In the genomic region with DNA sequence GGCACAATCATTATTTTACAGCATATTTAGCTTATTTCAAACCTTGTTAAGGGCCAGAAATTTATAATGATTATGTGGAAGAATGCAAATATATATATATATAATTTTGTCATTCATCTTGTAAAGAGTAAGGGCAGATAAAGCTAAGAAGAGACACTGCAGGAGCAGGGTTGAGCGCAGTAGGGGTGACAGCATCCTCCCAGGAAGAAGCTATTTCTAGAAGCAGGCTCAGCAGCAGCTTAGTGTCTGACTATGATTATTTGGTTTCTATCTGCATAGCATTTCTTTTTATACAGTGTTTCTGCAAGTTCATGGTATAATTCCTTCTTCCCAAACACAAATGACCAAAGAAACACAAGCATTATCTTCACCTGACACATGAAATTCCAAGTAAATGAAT, we compare ENCODE assay signal across 28 mouse cellular contexts.
"Had no signal": no experiment of that assay in that cellular context is flagged by ENCODE, and none has a peak within 500 bp of the region (broad histone marks: within the 10 kb centered on the region; RNA-seq: fewer than 3 reads in every experiment).

No protein-coding gene starts in this region.

- ATAC-seq: hindbrain, embryonic 16.5 days; inflammation-experienced regulatory T-cells, adult 6 months; intestine, embryonic 15.5 days; intestine, postnatal 0 days; liver, embryonic 12.5 days had no signal

- H3K27me3 ChIP-seq: heart, embryonic 12.5 days; hindbrain, embryonic 12.5 days; intestine, embryonic 15.5 days; kidney, embryonic 15.5 days; limb, embryonic 13.5 days; limb, embryonic 15.5 days; liver, embryonic 12.5 days had no signal

- H3K27ac ChIP-seq: gastrocnemius, adult 2 months; heart, embryonic 10.5 days; hindbrain, embryonic 10.5 days; hindbrain, embryonic 12.5 days; hindbrain, embryonic 14.5 days; intestine, embryonic 15.5 days; kidney, embryonic 15.5 days; kidney, postnatal 0 days; limb, embryonic 13.5 days; limb, embryonic 15.5 days; liver, embryonic 12.5 days; liver, embryonic 14.5 days had no signal

- H3K9me3 ChIP-seq: heart, embryonic 10.5 days; heart, embryonic 12.5 days; hindbrain, embryonic 10.5 days; hindbrain, embryonic 12.5 days; intestine, embryonic 15.5 days; kidney, embryonic 15.5 days; limb, embryonic 13.5 days; limb, embryonic 15.5 days; liver, embryonic 12.5 days had no signal

- H3K4me2 ChIP-seq: heart, embryonic 12.5 days; hindbrain, embryonic 12.5 days; hindbrain, embryonic 14.5 days; intestine, embryonic 15.5 days; kidney, embryonic 15.5 days; limb, embryonic 13.5 days; limb, embryonic 15.5 days; liver, embryonic 12.5 days had no signal

- H3K4me3 ChIP-seq: gastrocnemius, adult 2 months; heart, embryonic 10.5 days; heart, embryonic 12.5 days; hindbrain, embryonic 10.5 days; hindbrain, embryonic 12.5 days; intestine, embryonic 15.5 days; kidney, embryonic 15.5 days; limb, embryonic 13.5 days; limb, embryonic 15.5 days; liver, embryonic 12.5 days had no signal

- H3K36me3 ChIP-seq: heart, embryonic 10.5 days; heart, embryonic 12.5 days; hindbrain, embryonic 10.5 days; hindbrain, embryonic 12.5 days; intestine, embryonic 15.5 days; kidney, embryonic 15.5 days; limb, embryonic 13.5 days; limb, embryonic 15.5 days; liver, embryonic 12.5 days had no signal

- H3K9ac ChIP-seq: heart, embryonic 12.5 days; hindbrain, embryonic 12.5 days; hindbrain, embryonic 14.5 days; intestine, embryonic 15.5 days; kidney, embryonic 15.5 days; limb, embryonic 13.5 days; limb, embryonic 15.5 days; liver, embryonic 12.5 days; liver, embryonic 14.5 days had no signal

- DNase-seq: gastrocnemius, adult 2 months; gastrocnemius, postnatal 10 days; gastrocnemius, postnatal 25 days; heart, adult 18-20 months; heart, postnatal 10 days; heart, postnatal 4 days; kidney, adult 2 months; kidney, adult 9 months; kidney, postnatal 14 days; kidney, postnatal 36 days; layer of hippocampus, adult 9-11 months; layer of hippocampus, postnatal 36 days; left cerebral cortex, postnatal 4 days had no signal

- H3K4me1 ChIP-seq: heart, embryonic 10.5 days; heart, embryonic 12.5 days; hindbrain, embryonic 10.5 days; hindbrain, embryonic 12.5 days; intestine, embryonic 15.5 days; kidney, embryonic 15.5 days; limb, embryonic 13.5 days; limb, embryonic 15.5 days; liver, embryonic 12.5 days had no signal
